Mouse (Mus musculus): ENCODE measurements around the gene Suclg2.

Gene Suclg2

DNA sequence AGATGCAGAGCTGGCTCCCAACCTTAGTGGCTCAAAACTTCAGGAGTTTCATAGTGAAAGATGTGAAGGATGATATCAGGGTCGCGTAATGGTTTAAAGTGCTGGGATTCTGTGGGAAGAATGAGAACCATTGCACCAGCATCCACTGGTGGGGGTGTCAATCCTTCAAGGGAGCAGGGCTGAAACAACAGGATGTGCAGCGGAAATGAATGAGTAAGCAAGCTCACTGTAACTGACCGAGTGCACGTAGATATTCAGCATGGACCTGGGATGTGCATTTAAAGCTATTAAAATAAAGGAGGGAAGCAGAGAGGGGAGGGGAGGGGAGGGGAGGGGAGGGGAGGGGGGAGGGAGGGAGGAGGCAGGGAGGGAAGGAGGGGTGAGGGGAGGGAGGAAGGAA, 18.4 kb downstream of the Suclg2 start:
- DNase-seq (ENCODE audit: low spot score in 2 of 2): no peak

DNA sequence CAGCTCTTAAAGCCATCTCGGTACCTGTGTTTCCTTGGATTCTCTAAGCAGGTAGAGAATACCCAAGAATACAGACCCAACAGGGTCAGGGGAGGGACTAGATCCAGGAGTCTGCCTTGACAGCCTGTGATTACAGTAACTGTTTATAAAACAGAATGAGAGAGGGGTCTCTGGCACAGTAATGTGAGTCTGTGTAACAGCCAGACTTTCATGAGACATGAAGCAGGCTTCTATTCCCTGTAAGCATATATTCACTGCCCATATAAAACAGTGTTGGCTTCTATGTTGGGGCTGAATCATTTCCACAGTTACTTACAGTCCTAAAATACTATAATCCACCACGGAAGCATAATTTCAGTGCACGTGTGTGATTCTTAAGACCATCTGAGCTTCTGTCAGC, 19.3 kb downstream of the Suclg2 start:
- no peak for DNase-seq (ENCODE audit: low spot score in 2 of 2)

DNA sequence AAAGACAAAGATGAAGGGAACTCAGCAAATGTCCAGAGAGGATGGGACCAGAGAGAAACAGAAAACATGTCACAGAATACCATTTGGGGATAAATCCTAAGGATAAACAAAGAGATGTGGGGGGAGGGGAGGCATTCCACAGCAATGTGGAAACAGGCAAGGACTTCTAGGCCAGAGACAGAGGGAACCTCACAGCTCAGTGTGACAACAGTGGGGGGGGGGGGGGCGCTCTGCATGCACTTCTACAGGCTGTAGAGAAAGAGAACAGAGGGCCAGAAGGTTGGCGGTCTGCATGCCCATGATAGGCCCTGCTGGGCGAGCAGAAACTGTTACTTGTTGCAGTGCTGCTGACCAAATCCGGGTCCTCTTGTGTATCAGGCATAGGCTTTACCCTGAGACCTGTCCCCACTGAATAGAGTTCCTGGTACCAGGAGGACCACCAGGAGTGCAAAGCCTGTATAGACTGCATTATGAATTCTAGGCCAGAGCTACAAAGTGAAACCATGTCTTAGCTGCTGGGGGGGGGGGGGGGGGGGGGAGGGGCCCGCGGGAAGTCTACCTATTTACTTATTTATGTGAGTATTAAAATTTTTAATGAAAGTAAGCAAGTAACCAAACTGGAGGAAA, 20.0 kb downstream of the Suclg2 start:
- no peak for DNase-seq (ENCODE audit: low spot score in 2 of 2)

DNA sequence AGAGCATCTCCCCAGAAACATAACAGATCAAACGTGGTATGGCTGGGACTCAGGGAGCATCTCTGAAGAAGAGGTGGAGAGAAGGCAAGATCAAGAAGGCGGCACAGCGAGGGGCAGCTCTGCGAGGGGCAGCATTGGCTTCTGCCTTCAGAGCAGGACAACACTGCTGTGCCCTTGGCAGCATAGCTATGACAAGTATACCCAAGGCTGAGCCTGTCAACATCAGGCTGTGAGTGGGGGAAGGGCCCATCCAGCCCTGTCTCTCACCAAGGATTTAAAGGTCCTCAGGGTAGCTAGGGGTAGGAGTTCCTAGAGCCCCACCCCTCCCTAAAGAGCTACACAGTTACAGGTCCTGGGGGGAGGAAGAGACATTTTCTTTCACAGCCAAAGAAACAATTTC, 23.7 kb downstream of the Suclg2 start:
- DNase-seq (ENCODE audit: low spot score in 2 of 2): no peak

DNA sequence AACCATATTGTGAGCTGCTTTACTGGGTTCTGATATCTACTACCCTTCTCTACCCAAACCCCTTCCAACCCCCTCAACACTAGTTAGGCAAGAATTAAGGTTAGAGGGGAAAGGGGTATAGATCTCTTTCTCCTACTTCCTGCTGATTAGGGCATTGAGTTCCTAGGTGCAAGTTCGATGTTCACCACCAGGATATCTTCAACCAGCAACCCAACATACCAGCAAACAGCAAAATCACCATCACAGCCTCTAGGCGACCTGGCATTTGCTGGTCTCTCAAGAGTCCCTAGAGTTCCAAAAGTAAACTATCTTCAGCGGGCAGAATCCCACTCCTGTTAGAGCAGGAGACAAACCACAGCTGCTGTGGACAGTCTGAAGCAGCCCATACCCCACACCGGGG, 33.4 kb downstream of the Suclg2 start:
- no peak for DNase-seq (ENCODE audit: low spot score in 2 of 2)

DNA sequence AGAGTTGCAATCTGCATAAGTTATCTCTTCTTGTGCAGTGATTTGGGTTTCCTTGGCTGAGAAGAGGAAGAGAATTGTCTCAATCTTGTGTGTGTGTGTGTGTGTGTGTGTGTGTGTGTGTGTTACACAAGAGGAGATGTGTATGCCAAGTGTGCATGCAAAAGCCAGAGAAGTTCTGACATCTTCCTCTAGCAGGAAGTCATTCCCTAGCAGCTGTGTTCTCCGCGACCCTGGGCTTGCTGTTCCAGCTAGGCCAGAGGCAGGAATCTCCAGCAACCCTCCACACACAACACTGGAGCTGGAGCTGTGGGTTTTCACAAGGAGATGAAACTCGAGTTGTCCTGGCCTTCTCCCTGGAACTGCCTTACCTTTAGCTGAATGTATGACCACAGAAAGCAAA, 38.9 kb downstream of the Suclg2 start:
- no peak for DNase-seq (ENCODE audit: low spot score in 2 of 2)

DNA sequence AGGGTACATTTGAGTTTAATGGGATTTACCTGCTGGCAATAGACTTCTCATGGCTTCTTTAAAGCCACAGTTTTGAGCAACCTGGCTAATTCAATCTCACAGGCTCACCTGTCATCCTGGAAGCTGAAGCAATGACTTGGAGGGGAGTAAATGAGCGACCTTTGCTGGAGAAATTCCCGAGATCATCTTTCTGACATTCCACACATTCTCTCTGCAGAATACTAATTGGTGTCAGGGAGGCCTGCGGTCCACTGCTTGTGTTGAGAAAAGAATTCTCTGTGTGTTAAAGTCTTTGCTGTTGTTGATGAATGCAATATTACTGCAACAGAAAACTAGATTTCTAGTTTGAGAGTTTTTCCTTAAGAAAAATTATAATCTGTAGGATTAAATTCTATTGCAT, 39.3 kb downstream of the Suclg2 start:
- no peak for DNase-seq (ENCODE audit: low spot score in 2 of 2)

DNA sequence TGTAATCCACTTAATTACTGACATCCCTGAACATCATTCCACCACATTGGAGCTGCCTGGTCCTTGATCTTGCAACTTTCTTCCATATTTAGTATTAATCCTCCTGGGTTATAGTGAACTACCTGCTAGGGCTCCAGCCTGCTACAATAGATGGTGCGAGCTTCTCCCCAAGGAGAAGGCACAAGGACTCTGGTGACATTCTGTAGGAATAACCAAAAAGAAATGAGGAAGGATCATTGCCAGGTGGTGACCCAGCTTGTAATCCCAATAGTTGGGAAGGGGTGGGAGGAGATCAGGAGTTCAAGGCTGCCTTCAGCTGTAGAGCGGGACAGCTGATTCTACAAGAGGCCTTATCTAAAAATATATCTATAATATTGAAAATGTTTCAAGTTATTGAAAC, 41.6 kb downstream of the Suclg2 start:
- no peak for DNase-seq (ENCODE audit: low spot score in 2 of 2)

DNA sequence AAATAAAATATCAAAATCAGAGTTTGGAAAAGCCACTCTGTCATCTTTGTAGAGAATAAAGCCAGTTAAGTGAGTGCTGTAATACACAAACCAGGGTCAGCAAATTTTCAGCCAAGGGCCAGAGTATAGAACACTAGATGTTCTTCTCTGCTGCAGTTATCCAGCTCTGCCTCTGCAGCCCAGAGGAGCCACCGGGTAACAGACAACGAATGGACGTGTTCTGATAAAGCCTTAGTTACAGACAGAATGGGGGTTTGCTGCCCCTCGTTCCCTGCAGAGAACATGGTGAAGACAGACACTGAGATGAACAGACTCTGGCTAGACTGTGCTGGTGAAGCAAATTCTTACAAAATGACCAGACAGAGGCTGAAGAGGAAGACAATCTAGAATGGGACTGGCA, 42.2 kb downstream of the Suclg2 start:
- DNase-seq (ENCODE audit: low spot score in 2 of 2): no peak

DNA sequence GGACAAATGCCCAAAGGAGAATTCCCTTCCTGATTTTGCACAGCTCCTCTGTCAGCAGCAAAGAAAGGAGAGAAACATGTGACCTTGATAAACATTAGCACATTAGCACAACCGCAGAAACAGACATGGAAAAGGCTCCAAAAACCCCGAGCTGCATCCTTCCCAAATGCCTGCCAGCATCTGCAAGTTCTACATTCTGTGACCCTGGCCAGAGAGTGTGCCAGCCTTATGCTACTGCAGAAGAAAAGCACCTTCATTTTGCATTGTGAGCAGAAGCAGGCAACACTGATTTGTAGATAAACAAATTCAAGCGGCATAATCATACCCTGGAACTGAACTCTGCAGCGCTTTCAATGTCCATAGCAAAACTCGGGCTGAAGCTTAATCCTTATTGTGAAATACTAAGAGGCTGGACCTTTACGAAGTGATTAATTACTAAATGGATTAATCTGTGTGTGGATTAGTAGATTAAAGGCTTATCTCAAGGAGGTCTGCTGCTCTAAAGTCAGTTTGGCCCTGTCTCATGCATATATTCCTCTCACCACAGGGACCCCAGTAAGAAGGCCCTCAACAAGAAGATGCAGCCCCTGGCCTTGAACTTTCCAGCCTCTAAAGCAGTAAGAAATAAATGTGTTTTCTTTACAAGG, 43.4 kb downstream of the Suclg2 start:
- DNase-seq (ENCODE audit: low spot score in 2 of 2): no peak

DNA sequence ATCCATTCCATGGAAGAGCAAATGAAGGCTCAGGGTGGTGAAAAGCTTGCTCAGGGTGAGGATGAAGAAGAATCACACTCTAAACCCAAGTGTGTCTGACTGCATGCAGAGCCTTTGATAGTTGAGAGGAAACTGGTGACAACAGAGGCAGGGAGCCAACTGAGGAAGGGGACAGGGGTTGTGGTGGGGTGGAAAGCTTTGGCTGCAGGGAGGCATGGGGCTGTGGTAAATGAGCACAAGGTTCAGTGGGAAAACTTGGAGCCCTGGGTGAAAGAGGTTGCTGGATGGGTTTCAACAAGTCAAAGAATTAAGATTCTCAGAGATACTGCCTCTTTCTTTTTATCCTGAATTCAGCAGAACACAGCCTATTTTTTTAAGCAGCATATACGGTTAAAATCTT, 43.9 kb downstream of the Suclg2 start:
- no peak for DNase-seq (ENCODE audit: low spot score in 2 of 2)

DNA sequence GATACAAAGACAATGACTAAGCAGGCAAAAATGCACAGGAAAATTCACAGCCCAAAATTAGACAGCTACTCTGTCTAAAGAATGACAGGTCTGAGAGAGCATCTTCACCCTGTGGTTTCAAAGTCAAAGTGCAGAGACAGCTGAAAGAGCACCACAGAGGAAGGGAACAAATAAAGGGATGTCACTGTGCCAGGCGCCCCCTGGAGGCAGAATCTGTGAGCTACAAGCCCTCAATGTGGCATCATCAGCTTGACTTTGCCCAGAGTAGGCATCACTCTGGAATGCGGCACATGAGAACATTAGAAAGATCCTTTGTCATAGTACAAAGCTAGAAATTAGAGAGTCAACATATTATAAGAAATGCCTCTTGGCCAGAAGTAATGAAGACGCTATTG, 49.3 kb downstream of the Suclg2 start:
- DNase-seq (ENCODE audit: low spot score in 2 of 2): peak in 1 of 2 experiments; percentile 25

DNA sequence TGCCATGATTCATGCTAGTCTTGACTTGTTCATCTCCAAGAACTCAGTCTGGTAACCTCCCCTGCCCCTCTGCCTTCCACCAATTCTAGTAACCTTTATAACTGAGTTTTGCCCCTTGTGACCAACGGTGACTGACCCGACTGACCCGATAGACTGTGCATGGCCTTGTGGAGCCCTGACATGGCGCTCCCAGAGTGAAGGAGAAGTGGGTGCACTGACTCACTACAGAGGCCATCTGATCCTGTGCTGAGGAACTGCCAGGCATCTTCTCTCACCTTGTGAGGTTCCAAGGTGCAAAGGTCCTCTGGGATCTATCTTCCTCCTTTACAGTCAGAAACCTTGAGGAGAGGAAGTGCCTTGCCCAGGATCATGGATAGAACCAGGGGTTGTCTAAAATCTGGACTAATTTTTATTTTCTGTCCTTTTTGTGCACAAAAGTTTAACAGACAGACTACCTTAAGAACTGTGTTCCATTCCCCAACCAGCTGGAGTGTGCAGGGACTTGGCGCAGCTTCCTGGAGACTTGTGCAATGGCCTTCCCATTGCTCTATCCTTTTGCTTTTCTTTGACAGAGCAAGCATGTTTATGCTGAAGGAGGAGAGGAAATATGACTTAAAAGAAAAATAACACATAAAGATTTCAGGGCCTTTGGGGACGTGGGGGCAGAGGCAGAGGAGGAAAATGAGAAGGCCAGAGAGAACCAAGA, 49.8 kb downstream of the Suclg2 start:
- DNase-seq (ENCODE audit: low spot score in 2 of 2): no peak

DNA sequence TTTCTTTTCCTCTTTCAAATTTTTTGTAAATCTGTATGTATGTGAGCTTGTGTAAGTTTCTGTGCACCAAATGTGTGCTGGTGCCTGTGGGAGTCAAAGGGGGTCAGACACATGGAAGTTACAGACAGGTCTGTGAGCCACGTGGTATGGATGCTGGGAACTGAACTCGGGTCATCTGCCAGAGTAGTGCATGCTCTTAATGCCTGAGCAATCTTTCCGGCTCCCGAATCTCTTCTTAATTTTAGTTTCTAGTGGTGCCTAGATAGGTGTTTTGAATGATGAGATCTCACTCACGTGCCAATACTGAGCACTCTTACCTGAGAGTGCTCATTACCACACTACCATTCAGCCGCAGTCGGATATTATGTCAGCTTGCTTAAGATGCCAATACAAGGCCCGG, 60.9 kb downstream of the Suclg2 start:
- DNase-seq (ENCODE audit: low spot score in 2 of 2): no peak

DNA sequence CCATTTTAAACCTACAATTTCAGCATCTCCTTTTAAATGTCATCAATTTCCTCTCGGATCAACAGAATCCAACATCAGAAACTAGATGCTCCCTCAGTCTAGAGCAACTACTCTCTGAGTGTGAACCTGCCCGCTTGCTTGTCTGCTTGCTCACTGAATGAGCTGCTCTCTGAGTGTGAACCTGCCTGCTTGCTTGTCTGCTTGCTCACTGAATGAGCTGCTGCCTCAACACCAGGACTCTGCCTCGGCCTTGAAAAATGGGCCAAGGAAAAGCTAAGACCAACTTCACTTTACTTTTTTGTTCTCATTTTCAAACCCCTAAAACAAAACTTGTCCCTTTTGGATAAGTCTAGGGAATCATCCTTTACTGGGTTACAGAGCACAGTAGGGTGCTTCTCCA, 64.9 kb downstream of the Suclg2 start:
- no peak for DNase-seq (ENCODE audit: low spot score in 2 of 2)

DNA sequence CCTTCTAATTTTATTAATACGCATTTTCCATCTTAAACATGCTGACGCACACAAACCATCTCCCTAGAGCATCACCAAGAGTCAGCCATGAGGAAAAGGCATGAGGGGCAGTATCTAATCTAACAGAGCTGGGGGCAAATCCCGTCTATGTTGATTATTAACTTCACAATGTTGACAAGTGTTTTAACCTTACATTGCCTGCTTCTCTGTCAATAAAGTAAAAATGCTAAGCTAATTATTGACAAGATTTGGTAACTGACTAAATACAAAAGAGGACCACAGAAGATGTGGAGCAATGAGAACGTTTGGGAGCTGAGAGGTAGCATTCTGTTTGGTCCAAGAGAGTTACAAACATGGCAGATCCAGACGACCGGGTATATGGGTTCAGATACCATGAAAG, 65.8 kb downstream of the Suclg2 start:
- no peak for DNase-seq (ENCODE audit: low spot score in 2 of 2)

DNA sequence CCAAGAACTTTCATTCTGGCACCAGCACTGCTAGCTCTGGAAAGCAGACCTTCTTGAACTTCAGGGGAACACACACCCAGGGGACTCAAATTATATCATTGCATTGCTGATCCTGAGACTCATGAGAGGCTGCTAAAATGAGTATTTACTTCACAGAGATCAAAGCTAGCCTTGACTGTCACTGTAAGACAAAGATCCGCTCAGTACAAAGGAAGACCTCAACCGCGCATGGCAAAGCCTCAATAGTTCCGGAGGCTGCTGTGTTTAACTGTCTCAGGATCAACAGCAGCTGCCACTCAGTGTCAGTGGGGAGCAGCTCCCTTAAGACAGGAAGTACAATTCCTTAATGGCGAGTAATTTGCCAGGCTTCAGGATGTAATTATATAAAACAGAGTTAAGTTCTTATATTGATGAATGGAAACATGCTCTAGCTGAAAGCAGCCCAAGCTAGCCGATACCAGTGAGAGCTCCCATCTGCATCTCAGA, 67.2 kb downstream of the Suclg2 start:
- DNase-seq (ENCODE audit: low spot score in 2 of 2): no peak

DNA sequence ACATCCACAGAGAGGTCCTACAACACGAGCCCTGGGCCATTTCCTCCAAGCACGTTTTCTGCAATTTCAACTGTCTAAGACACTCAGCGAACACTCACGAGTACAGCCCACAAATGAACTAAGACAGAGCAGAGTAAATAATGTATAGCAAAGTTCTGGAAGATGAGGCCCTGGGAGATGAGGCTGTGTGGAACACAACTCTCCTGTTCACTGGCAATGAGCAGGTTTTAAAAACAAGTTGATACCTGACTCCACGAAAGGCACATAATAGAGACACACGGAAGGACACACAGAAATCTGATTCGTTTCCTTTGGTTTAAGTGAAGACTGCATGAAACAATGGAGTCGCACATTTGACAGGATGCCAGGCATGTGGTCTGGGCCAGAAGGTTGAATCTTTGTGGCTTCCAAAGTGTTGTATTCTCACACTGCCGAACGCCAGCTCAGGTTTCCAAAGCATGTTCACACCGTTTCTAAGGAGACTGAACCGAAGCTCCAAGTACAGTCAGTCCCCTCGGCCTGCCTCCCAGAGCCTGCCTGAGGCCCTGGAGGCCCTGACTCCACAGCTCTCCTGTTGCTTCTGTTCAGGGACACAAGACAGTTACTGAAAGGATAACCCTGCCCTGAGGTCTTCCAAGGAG, 68.4 kb downstream of the Suclg2 start:
- no peak for DNase-seq (ENCODE audit: low spot score in 2 of 2)

DNA sequence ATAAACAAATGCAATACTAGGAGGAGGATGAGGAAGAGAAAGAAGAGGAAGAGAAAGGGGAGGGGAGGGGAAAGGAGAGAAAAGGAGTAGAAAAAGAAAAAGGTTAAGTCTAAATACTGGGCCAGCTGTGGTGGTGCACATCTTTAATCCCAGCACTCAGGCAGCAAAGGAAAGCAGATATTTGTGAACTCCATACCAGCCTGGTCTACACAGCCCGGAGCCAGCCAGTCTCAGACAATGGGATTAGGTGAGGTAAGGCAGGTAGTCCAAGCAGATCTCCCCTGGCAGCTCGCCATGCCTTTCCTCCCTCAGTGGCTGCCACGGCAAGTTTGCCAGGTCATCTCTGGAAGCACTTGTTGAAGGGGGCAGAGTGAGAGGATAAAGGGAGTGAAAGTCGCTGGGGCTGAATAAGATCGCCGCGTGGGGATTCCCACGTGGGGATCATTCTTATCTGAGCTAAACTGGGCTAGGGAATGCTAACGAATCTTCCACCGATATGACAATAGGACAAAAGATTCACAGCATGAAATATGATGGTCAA, 69.4 kb downstream of the Suclg2 start:
- no peak for DNase-seq (ENCODE audit: low spot score in 2 of 2)

DNA sequence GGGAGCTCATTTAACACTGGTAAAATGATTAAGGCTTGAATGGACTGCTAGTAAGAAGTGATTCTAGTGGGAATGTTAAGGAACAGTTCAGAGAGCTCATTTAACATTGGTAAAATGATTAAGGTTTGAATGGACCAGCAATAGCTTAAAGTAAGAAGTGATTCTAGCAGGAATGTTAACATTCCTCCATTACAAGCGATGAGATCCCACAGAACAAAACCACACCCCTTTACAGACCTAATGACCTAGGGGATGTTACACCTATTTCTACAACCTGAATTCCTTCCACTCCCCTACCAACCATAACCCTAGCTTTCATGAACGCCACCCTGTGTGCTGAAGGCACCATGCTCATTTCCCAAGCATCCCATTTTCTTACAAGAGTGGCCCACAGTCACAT, 81.2 kb downstream of the Suclg2 start:
- no peak for DNase-seq (ENCODE audit: low spot score in 2 of 2)

DNA sequence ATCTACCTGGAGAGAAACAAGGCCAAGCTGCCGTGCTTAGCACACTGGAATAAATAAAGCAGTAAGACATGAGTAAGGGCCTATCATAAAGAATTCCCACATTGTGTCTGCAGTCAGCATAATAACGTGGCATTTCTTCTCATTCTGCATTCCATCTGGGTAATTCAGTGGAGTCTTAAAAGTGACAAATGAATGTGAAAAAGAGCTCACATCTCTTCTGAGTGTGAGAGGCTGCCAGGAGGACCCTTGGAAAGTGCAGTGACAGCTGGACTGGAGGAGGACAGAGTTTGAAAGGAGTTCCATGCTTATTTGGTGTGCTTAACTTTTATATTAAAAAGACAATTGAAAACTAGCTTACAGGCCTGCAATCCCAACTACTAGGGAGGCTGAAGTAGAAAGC, 83.2 kb downstream of the Suclg2 start:
- DNase-seq (ENCODE audit: low spot score in 2 of 2): peak in 1 of 2 experiments; percentile 6

DNA sequence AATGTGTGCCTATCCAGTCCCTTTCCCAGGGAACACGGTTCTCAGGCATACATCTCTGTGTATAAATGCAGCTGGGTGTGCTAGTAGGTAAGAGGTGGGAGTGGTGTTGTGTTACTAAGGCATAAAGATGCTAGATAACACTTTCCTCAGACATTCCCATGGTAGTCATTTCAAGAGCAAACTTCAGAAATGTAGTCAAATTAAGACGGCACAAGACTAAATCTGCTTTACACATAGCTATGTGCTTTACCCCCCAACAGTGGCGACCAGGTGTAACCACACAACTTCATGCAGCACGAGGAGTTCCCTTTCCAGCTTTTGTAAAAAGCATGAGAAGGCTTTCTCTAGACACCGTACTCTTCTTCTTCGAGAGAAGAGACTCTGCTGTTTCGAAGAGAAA, 89.5 kb downstream of the Suclg2 start:
- DNase-seq (ENCODE audit: low spot score in 2 of 2): no peak
